Mouse (Mus musculus): Measurements from ENCODE around the gene F7. TPM values are rescaled to one million over a fixed set of nuclear protein-coding genes. Genes with fewer than 3 reads are reported as not detected.
"Not testable (repeated sequence)": the region's sequence is repeated elsewhere in the genome, so short reads cannot be mapped to it uniquely, and the experiment has no call there.

F7 gene
- total RNA-seq, 2 experiments from 2014 or later, result not detected

- no peak for DNase-seq
- intact Hi-C loops (cut with DNase I; ENCODE audit: low total_unique reads), result no loop called here
Observed at GRCm38 (mm10) chr8:13021830-13022229, 4.0 kb upstream of the F7 start.

GRCm38 (mm10) chr8:13027615-13028014 lies 1.8 kb downstream of the F7 start:
- DNase-seq, result no peak
- intact Hi-C loops (cut with DNase I; ENCODE audit: low total_unique reads), result no loop called here

- intact Hi-C loops (cut with DNase I; ENCODE audit: low total_unique reads), result no loop called here
- DNase-seq, result no peak
Observed at GRCm38 (mm10) chr8:13028482-13028881, 2.6 kb downstream of the F7 start.

DNA sequence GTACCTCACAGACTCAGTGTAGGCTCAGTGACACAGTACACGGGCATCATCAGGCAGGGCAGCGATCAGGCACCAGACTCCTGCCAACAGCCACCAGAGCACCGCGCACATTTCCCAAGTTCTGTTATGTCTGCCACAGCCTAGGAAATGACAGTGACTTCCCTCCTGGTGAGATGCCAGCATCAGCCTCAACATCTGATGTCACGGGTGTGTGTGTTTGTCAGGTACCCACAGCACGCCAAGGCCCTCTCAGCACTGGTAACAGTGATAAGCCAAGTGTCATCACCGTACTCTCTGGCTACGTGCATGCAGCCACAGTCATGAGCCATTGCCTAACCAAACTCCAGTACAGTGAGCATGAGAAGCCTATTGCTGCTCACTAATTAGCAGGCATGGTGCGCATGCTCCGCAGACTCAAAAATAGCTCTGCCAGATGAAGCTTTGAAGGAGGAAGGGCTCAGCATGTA lies 10.5 kb downstream of the F7 start:
- intact Hi-C loops (cut with DNase I; ENCODE audit: low total_unique reads), result no loop called here
- no peak for DNase-seq

DNA sequence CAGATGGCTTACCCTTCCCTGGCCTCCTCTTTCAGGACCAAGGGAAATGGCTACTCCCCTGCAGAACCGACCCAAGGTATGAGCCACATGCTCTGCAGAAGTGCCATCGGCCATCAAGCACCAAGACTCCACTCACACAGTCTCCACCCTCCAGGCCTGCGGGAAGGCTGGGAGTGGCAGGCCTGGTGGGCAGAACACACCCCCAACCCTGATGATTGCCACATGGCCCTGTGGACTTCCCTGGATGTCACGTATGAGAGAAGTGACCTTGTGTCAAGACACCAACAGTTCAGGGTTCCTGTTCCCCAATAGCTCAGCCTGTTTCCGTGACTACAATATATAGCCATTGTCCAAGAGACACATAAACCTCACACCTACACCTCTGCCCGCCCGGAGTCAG lies 11.2 kb downstream of the F7 start, which contains the start of gene F10:
Gene F10, plus strand, starts transcription at position 294 of the 400 bp plus-strand sequence.
- intact Hi-C loops (cut with DNase I; ENCODE audit: low total_unique reads), result no loop called here
- no peak for DNase-seq

DNA sequence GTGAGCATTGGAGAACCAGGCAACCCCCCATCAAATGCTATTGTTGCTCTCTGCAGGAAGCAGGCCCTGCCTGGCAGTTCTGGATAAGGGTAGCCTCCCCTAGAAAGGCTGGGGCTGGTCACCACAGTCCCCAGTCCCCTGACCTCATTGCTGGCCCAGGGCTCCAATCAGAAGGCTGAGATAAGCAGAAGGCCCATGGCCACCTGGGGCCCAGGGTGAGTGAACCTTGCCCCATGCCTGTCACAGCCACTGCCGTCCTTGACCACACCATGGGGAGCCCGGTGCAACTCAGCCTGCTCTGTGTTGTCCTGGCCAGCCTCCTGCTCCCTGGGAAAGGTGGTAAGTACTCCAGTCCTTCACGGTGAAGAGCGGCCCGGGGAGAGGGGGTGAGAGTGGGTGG lies 11.7 kb downstream of the F7 start:
- no peak for DNase-seq
- intact Hi-C loops (cut with DNase I; ENCODE audit: low total_unique reads), result no loop called here

DNA sequence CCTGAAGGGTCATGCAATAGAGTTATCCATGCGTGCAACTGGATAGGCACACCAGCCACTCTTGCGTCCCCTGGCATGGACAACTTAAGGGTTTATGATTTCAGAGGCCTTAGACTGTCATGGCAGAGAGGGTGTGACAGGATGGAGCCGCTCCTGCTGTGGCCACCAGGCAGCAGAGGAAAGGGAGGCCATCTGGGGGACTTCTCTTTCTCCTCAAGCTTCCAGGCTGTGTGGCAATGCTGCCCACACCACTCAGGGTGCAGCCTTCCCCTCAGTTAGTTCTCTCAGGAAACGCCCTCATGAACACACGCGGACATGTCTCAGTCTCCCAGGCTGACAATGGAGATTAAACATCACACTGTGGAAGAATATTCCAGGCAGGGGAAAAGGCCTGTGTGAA lies 13.2 kb downstream of the F7 start:
- DNase-seq, result no peak
- intact Hi-C loops (cut with DNase I; ENCODE audit: low total_unique reads), result no loop called here

- DNase-seq, result no peak
- intact Hi-C loops (cut with DNase I; ENCODE audit: low total_unique reads), result no loop called here
Observed at GRCm38 (mm10) chr8:13041459-13041858, 15.6 kb downstream of the F7 start.

GRCm38 (mm10) chr8:13047652-13048051 lies 21.8 kb downstream of the F7 start:
- intact Hi-C loops (cut with DNase I; ENCODE audit: low total_unique reads), result no loop called here
- DNase-seq, result no peak

DNA sequence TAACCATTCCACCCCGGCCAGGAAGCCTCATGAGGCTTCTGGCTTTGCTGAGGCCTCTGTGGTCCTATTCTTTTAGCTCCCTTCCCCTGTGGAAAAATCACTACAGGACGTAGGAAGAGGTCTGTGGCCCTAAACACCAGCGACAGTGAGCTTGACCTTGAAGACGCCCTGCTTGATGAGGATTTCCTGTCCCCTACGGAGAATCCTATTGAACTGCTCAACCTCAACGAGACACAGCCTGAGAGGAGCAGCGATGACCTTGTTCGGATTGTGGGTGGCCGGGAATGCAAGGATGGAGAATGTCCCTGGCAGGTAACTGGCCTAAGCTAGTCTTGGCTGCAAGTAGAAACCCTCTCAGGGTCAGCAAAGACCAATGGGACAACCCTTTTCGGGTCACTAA lies 24.7 kb downstream of the F7 start:
- no peak for DNase-seq
- intact Hi-C loops (cut with DNase I; ENCODE audit: low total_unique reads), result no loop called here

- no peak for DNase-seq
Observed at GRCm38 (mm10) chr8:13057351-13057750, 31.5 kb downstream of the F7 start.

GRCm38 (mm10) chr8:13060441-13061150 lies 34.8 kb downstream of the F7 start, which contains the start of gene Proz:
TSS of gene Proz (plus strand) at chr8:13060914.
- no peak for DNase-seq
- intact Hi-C loops (cut with DNase I; ENCODE audit: low total_unique reads), result no loop called here

More at GRCm38 (mm10) chr8:13057351-13057750, 31.5 kb downstream of the F7 start:
- intact Hi-C loops (cut with DNase I; ENCODE audit: low total_unique reads), result no loop called here

DNA sequence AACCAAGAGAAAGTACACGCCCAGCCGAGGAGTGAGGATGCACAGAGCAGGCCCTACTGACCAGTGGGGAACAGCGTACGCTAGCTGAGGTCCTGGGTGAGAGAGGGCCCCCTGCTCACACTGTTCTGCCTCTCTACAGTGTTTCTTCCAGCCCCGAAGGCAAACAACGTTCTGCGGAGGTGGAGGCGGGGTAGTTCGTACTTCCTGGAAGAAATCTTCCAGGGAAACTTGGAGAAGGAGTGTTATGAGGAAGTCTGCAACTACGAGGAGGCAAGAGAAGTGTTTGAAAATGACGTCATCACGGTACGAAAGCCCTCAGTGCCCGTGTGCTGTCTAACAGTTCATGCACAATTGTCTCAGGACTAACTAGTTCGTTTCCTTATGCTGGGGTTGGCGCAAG lies 37.3 kb downstream of the F7 start:
- intact Hi-C loops (cut with DNase I; ENCODE audit: low total_unique reads), result no loop called here
- no peak for DNase-seq

- intact Hi-C loops (cut with DNase I; ENCODE audit: low total_unique reads), result no loop called here
Observed at GRCm38 (mm10) chr8:13073255-13073654, 47.4 kb downstream of the F7 start.

DNA sequence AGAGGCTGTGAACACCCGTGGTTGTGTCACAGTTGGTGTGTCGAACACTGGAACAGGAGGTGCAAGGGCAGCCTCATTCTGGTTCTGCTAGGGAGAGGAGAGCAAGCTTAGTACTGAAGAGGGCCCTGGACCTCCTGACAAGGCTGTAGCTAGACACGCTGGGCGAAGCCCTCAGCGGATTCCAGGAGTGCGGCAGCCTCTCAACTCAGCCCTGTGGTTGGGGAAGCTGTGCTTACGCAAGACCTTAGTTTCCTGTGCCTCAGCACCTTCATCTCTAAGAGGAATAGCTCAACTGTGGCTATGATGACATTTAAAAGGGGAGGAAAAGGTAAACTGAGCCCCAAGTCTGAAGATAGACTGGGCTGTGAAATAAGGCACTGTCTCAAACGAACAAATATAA lies 49.2 kb downstream of the F7 start:
- no peak for DNase-seq
- intact Hi-C loops (cut with DNase I; ENCODE audit: low total_unique reads), result no loop called here

More at GRCm38 (mm10) chr8:13073255-13073654, 47.4 kb downstream of the F7 start:
- DNase-seq, result no peak

DNA sequence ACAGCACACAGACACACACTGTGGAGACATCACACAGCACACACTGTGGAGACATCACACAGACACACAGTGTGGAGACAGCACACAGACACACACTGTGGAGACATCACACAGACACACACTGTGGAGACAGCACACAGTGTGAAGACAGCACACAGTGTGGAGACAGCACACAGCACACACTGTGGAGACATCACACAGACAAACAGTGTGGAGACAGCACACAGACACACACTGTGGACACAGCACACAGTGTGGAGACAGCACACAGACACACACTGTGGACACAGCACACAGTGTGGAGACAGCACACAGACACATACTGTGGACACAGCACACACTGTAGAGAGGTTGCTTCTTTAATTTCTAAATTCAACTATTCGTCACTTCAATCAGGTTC lies 49.7 kb downstream of the F7 start:
- not testable (repeated sequence) for DNase-seq

DNA sequence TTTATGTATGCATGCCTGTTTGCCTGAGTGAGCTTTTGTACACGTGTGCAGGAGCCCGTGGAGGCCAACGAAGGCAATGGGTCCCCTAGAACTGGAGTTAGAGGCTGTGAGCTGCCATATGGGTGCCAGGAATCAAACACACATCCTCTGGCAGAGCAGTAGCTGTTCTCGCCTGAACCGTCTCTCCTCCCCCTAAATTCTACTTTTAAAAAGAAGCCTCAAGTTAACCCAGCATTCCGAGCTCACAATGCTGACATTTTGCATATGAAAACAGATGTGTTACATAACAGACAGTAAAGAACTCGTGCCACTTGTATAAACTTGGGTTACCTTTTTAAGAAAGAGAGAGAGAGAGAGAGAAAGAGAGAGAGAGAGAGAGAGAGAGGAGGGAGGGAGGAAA lies 51.7 kb downstream of the F7 start:
- intact Hi-C loops (cut with DNase I; ENCODE audit: low total_unique reads), result no loop called here

More for the DNA sequence above, 49.7 kb downstream of the F7 start:
- intact Hi-C loops (cut with DNase I; ENCODE audit: low total_unique reads), result not testable (repeated sequence)

More for the DNA sequence above, 51.7 kb downstream of the F7 start:
- no peak for DNase-seq

Other genes starting within 250 kb of the F7 start
- 10 to 100 TPM; 23.7 to 57.8 TPM for gene Mcf2l, start 152.2 kb upstream of the F7 start, total RNA-seq (2021)
- gene F10, start 11.3 kb downstream of the F7 start, total RNA-seq (2021), result not detected
- not detected for gene Proz, start 34.9 kb downstream of the F7 start, total RNA-seq (2021)
- gene Pcid2, start 79.4 kb downstream of the F7 start, total RNA-seq (2021), result 1 to 10 TPM; 6.7 to 8.4 TPM
- 10 to 100 TPM; 73.3 to 76.9 TPM for gene Cul4a, start 79.6 kb downstream of the F7 start, total RNA-seq (2021)
- 100 to 1,000 TPM; 222 to 232 TPM for gene Lamp1, start 133.1 kb downstream of the F7 start, total RNA-seq (2021)
- gene Grtp1, start 174.6 kb downstream of the F7 start, total RNA-seq (2021), result 10 to 100 TPM; 10.1 to 12.4 TPM
- 10 to 100 TPM; 51.9 to 71.6 TPM for gene Adprhl1, start 228.1 kb downstream of the F7 start, total RNA-seq (2021)